Mouse (Mus musculus) ovary, postnatal 36 days (tissue): ENCODE measurements around the gene Dnajc22.
"Not testable (repeated sequence)": the region's sequence is repeated elsewhere in the genome, so short reads cannot be mapped to it uniquely, and the experiment has no call there.

Experiments used
- DNase-seq: peaks from one replicate; pipeline ENCODE4 v3.0.0; 2022; ENCODE audit warnings: low spot score, mixed read lengths

Gene Dnajc22

DNA sequence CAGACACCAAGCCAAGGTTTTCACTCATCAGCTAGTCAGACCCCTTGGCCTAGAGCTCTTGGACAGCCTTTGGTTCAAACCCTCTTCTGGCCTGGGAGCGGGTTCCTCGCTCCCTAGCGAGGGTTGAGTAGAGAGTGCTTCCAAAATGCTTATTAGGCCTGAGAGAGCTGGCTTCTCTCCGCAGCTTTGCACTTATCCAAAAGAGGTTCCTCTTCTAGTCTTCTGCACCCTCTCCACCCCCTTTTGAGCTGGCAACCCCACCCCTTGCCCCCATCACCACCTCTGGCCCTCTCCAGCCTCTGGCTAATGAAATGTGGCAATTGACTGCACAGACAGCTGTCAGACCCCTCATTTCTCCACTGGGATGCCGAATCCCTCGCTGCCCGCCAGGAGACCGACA, at the start of gene Dnajc22:
Gene Dnajc22 (plus strand): TSS at position 301 of the 400 bp plus-strand sequence.
- DNase-seq, result no peak

DNA sequence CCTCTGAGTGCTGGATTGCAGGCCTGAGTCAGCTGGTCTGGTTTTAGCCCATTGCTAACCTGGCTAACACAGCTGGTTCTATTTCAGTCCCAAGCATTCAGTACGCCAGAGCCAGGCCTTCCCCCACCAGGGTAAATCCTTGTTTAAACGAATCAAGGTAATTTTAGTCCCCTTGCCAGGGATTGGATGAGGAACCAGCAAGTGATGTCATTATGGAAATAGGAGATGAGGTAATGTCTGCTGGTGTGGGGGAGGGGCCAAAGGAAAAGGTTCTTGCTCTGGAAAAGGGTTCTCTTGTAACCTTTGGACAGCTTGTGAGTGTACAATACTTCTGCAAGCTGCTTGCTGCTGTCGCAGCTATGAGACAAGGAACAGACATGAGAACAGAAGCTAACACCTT, 48.1 kb upstream of the Dnajc22 start:
- DNase-seq, result no peak

DNA sequence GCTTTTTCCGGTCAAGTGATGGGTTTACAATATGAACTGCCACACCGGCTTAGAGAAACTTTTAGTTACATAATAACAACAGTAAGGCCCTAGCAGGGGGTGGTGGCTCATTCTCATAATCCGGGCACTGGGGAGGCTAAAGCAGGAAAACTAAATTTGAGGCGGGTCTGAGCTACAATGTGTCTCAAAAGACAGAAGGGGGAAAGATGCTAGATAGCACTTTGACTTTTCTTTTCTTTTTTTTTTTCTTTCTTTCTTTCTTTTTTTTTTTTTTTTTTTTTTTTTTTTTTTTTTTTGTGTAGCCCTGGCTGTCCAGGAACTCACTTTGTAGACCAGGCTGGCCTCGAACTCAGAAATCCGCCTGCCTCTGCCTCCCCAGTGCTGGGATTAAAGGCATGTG, 47.2 kb upstream of the Dnajc22 start:
- not testable (repeated sequence) for DNase-seq

DNA sequence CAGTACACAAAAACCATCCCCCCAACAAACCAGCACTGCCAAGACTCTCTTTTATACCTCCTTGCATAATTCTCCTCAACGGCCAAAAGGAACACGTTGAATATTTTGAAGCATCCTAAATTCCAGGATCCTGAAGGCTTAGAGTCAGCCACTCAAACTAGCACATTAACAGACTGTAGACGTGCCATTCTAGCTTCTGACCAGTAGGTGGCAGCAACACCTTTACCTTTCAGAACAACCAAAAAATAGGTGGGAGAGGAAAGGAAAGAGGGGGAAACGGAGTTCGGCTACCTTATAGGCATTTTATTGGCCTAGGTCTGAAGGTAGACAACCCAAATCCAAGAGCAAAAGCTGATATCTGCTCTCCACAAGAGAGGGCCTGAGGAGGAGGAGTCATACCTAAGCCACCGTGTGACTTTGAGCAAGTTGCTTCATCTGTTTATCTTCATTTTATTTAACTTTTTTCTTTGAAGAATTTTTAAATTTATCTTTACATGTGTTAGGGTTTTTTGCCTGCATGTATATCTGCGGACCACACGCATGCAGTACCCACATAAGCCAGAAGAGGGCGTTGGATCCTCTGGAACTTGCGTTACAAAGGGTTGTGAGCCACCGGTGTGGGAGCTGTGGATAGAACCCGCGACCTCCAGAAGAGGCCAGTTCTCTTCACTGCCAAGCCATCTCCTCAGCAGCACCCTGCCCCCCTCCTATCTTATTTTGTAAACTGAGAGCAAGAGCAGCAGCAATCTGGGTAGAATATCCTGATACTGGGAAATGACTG, 43.3 kb upstream of the Dnajc22 start:
- DNase-seq, result no peak

DNA sequence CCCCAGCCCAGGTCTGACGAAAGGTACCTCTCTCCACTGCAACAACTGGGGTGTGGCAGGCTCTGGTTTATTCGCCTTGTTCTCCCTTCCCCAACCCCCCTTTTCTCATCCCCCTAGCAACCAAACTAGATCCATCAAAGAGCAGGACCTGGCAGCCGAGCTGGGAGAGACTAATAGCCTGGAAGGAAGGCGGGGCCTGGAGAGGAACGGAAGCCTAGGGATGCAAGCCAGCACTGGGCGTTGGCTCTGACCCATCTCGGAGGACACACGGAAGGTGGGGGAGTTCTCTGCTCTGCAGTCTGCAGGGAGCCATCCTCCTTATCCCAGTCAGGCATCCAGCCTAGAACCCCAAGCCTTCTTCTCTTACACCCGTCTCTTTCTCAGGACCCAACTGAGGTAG, 39.6 kb upstream of the Dnajc22 start:
- no peak for DNase-seq

DNA sequence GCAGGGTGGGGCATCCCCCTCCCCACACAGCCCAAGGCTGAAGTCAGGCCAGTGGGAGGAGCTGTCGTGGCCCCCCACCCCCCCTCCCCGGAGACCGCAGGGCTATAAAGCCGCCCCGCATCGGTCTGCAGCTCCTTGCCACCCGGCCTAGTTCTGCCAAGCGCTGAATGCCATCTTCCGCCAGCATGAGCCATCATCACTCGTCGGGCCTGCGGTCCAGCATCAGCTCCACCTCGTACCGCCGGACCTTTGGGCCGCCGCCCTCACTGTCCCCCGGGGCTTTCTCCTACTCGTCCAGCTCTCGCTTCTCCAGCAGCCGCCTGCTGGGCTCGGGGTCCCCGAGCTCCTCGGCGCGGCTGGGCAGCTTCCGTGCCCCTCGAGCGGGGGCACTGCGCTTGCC, 37.9 kb upstream of the Dnajc22 start, which contains the start of gene Prph:
Gene Prph (plus strand): TSS at position 135 of the 400 bp plus-strand sequence.
- no peak for DNase-seq

DNA sequence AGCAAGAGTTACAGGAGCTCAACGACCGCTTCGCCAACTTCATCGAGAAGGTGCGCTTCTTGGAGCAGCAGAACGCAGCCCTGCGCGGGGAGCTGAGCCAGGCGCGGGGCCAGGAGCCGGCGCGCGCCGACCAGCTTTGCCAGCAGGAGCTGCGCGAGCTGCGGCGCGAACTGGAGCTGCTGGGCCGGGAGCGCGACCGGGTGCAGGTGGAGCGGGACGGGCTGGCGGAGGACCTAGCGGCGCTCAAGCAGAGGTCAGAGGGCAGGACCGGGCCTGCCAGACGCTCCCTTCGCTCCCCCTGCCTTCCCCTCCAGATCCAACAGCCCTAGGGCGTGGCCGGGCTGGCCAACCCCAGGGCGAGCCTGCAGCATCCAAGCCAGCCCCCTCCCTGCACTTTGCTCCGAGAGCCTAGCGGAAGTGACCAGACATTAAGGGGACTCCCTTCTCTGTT, 37.4 kb upstream of the Dnajc22 start:
- DNase-seq, result peak; percentile 45

DNA sequence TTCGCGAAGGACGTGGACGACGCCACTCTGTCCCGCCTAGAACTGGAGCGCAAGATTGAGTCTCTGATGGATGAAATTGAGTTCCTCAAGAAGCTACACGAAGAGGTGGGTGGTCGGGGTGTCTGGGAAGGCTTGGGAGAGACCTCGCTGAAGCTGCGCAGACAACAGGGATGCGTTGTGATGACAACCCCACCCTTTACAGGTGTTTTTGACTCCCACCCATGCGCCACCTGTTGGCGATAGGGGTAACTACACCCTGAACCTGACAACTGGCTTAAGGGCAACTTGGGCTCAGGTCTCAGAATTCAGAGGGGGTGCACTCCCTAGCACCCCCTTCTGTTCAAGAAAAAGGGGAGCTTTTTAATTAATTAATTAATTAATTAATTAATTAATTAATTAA, 36.6 kb upstream of the Dnajc22 start:
- DNase-seq, result no peak

DNA sequence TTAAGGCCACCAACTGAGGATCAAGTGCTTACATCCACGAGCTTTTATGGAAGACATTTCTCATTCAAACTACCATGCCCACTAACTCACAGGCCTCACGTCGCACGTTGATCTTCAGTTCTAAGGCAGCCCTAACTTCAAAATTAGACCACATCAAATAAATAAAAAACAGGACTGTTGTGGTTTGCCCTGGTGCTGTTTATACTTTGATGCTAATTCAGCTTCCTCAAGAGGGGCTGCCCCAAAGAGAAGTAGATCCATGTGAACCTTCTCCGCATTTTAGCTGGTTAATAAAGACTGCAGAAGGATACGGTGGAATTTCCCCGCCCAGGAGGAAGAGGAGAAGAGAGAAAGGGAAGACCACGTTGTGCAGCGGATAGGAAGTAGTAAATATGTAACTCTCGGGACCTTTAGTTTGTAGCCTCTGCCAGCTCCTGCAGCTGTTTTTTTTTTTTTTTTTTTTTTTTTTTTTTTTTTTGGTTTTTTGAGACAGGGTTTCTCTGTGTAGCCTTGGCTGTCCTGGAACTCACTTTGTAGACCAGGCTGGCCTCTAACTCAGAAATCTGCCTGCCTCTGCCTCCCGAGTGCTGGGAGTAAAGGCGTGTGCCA, 27.3 kb upstream of the Dnajc22 start:
- DNase-seq, result no peak

DNA sequence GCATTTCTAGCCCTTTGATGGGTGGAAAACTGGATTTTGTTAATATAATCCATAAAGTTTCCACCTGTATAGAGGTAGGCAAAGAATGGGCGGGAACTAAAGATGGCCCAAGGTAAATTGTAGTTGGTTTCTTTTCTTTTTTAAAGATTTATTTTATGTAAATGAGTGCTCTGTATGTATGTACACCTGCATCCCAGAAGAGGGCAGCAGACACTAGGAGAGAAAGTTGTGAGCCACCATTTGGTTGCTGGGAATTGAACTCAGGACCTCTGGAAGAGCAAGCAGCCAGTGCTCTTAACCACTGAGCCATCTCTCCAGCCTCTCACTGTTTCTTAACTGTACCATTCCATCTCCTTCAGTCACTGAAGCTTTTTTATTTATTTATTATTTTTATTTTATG, 21.0 kb upstream of the Dnajc22 start:
- no peak for DNase-seq

DNA sequence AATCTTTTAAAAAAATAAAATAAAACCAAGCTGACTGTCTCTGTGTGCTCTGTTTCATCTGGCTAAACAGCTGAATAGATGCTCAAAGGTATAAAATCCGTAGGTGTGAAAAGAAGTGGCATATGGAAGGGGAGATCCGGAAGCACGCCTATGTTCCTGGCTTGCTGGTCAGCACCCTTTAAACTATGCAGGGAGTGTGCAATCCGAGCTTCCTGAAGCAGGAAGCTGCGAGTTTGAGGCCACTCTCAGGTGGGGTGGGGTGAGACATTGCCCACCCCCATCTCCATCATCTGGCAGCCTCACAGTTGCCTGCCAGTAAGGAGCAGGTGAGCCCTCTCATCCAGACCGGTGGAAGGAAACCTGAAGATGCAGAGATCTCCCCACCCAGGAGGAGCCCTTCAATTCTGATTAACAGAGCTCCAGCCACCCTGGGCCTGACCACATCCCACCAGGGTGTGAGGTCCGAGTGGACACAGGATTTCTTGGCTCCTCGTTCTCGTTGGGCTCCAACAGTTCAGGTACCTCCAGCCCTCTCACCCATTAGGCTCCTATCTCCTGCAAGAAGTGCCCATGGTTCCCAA, 18.9 kb upstream of the Dnajc22 start, which contains the start of gene Troap:
Gene Troap (plus strand): TSS at position 557 of the 581 bp plus-strand sequence.
- DNase-seq, result no peak

DNA sequence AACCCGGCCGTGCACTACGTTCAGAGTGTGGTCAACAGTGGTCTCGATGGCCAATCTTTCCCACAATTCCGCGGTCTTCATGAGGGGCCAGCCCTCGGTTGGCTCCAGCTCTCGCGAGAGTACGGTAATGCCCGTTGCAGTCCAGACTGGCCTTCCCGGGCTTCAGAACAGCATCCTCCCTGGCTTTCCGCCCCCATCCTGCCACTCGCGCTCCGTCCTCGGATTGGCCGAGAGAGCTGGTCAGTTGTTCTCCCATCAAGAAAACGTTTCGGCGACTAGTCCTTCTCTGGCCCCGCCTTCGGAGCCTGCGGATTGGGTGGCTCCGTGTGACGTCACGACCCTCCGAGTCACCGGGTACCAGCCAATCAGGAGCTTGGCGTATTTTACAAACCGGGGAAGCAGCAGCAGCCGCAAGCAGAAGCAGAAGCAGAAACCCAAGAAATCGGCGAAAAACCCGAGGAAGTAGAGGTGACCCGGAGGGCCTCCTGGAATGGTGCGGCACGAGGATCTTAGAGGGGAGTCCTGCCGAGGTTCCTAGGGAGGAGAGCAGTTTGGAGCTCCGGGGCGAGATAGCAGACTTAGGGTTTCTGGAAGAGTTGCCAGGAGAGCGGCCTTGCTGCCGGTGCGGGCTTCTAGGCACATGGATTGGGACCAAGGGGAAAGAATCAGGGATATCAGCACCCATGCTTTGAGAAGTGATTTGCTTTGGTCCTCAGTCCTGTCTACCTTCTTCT, 18.2 kb upstream of the Dnajc22 start:
- peak; percentile 96 for DNase-seq

DNA sequence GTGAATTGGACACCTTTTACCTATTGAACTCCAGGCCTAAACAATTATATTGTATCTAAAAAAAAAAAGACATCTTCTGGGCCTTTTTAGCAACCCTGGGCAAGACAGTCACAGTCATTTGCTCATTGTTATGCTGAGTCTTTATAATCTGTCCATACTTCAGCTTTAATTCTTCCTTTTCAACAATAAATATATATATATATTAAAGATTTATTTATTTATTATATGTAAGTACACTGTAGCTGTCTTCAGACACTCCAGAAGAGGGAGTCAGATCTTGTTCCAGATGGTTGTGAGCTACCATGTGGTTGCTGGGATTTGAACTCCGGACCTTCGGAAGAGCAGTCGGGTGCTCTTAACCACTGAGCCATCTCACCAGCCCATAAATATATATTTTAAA, 17.0 kb upstream of the Dnajc22 start:
- DNase-seq, result not testable (repeated sequence)

DNA sequence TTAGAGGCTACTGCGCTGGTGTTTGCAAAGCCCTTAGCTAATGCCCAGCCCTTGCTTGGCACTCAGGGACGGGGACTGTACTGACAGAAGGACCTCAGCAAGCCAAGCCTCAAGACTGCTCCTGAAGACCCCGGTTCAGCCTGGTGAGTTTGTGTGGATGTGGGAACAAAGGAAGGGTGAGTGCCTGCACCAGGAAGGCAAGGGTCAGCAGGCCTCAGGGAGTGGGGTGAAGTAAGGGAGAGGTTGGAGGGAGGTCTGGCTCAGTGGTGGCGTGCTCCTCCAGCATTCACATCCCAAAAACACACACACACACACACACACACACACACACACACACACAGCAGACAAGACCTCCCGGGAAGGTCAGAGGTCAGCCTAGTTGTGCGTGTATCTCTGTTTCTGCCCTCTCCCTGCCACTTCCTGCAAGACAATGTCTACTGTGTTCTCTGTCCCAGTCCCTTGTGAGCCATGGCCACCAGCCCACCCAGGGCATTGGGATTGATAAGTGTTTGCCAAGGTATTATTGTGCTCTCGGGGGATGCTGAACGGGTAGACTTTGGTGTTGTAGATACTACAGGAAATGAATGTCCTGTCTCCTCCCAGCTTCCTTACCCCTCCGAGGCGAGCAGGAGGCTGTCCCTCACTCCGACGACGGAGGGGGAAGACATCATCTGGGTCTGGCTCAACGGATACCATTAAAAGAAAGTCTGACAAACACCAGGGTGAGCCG, 14.6 kb upstream of the Dnajc22 start:
- no peak for DNase-seq

DNA sequence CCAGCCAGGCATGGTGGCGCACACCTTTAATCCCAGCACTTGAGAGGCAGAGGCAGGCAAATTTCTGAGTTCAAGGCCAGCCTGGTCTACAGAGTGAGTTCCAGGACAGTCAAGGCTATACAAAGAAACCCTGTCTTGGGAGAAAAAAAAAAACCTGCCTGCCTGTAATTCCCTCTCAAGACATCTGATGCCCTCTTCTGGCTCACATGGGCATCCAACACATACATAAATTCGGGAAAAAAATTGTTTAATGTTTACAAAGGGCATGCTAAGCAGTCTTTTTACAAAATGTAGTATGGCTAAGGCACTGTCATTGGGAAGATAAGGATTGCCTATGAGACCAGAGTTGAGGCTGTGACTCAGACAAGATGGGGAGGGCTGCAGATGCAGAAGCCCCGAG, 13.2 kb upstream of the Dnajc22 start:
- no peak for DNase-seq

DNA sequence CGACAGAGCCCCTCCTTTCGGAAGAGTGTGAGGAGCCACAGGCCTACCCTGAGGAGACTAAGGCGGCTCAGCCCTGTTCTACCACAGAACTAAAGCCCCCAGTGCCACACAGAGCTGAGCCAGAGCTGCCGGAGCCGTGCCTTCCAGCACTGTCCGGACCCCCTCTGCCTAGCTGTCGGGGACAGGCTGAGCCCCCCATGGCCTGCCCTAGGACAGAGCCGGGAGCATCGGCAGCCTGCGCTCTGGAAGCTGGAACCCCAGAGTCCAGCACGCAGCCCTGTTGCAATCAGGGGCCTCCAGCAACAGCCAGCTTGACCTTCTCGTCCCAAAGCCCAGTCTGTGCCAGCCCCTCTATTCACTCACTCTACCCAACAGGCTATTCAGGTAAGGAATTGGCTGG, 10.6 kb upstream of the Dnajc22 start:
- no peak for DNase-seq

DNA sequence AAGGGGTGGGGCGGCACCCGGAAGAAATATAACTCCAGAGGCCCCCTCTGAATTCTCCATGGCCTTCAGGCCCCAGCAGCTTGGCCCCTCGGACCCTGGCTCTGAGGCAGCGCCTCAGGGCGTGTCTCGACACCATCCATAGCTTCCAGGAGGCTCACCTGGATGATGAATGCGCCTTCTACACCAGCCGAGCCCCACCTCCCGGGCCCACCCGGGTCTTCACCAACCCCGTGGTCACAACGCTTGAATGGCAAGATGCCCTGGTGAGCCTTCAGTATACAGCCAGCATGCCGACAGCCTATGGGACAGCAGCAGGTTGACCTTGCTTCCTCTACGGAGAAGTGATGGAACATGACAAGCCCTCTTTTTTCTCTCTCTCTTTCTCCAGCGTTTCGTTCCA, 10.1 kb upstream of the Dnajc22 start:
- DNase-seq, result no peak

DNA sequence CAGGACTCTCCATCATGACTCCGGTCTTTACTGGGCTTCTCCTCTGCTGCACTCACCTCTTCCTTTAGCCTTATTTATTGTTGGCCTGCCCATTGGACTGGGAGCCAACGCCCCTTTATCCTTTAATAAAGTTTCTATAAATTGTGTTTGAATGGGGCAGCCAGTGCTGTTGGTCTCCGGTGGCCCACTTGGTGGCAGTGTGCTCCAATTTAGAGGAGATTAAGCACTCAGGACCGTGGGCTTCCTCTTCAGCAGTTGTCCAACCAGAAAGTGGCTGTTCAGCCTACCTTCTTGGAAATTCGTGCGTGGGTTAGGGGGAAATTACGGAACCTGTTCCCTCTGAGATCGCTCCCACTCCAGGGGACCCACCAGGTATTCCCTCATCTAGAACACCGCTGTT, 9.7 kb upstream of the Dnajc22 start:
- DNase-seq, result peak; percentile 53

DNA sequence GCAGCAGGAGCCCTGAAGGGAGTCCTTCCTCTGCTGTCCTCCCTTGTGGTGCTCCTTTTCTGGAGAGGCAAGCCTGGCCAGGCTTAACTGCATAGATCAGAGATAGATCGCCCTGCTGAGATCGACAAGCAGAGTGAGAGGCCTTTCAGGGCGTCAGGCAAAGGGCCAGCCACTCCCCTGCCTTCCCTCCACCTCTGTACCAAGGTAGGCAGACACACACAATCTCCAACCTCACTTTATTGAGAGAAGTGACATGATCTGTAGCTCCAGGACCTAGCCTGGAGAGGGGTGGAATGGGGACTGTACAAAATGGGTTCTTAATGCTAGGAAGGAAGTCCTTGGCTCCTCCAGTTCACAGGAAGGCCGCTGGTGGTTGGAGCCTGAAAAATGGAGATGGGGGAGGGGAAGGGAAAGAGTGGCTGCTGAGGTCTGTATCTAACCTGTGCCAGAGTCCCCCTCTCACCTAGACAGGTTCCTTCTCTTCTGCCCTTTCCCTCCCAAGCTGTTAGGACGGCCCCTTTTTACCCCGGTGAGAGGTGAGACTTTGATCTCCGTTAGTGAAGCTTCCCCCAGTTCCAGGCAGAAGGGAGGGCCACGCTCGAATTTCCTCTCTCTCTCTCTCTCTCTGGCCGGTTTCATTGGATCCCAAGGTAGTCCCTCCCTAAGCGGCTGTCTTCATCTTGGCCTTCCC, 9.0 kb upstream of the Dnajc22 start:
- no peak for DNase-seq

DNA sequence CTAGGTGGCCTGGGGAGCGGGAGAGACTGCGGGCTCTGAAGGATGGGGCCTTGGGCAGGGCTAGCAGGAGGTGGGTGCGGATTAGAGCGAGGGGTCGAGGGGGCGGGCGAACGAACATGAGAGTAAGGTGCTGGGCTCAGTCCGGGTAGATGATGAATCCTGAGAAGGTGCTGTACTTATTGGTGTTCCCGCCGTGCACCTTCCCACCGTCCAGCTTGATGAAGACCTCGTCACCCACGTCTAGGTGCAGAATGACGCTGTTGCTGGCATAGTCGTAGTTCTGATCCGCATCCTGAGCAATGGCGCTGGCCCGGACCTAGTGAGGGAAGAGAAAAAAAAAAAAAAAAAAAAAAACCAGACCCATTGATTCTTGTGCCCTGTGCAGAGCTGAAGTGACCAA, 8.4 kb upstream of the Dnajc22 start:
- DNase-seq, result no peak

DNA sequence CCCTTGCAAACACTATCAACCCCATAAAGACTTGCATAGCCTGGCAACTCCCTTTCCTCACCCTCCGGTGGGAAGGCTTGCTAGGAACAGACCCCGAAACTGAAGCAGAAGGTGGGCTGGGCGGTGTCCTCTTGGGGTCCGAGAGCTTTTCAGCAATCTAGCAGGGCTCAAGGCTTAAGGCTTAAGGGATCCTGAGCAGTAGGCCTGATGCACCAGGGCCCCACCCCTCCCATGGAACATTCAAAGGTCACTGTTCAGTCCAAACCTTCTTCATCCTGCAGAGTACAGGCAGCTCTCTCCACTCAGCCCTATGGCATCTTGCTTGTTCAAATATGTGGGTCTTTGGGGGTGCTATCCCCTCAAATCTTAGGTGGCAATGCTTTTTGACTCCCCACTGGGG, 7.0 kb upstream of the Dnajc22 start:
- DNase-seq, result no peak
